Mouse (Mus musculus) left cerebral cortex, postnatal 25 days (tissue): ENCODE results near the gene Lpcat2. TPM values are rescaled to one million over a fixed set of nuclear protein-coding genes. Genes with fewer than 3 reads are reported as not detected.

Experiments
- DNase-seq, 2 experiments: peaks; one replicate each; pipeline ENCODE4 v3.0.0; 2022; ENCODE audit warnings: low spot score in 2 of 2, mixed read lengths in 1 of 2
- intact Hi-C: fragments of 180-260 bp; cut with DNase I; formaldehyde crosslinking; loops from one replicate; pipeline ENCODE4 v1.15.1; 2025
- total RNA-seq, 2 experiments: library from RNA; stranded (reverse); gene quantifications; 2 replicates each; pipeline ENCODE4 v1.2.3; 2021

The Lpcat2 gene
- total RNA-seq = 1 to 10 TPM; 7.8 to 9.0 TPM

GRCm38 (mm10) chr8:92855171-92855894, at the start of gene Lpcat2:
Lpcat2 (plus strand) TSS chr8:92855339.
- DNase-seq = peak; percentile 75 to 84
- intact Hi-C loops = no loop called here

DNA sequence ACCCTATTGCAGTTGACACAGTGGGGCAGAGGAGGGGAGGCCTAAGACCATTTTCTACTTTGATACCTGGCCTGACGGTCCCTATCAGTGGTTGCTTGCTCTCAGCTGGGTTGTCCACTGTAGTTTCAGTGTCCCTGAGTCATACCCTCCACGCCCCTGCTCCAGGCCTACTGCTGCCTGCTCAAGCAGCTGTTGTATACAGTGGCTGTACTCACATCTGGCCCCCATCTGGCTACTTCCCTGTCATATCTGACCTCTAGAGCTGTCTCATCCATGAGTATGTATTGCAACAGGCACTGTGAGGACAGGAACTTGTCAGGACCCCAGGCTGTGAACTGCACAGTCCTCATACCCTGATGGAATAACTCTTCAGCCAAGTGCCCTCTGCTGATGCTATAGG, 42.4 kb upstream of the Lpcat2 start:
- no peak for DNase-seq
- intact Hi-C loops = loop anchor here (10.0 kb wide), 1 partner anchor 602 kb away; no protein-coding TSS in a partner anchor

GRCm38 (mm10) chr8:92815661-92816060, 39.5 kb upstream of the Lpcat2 start:
- intact Hi-C loops = loop anchor here (10.0 kb wide), 1 partner anchor 599 kb away; no protein-coding TSS in a partner anchor
- DNase-seq = no peak

- intact Hi-C loops = loop anchor here (1.0 to 10.0 kb wide), 3 partner anchors 65 to 597 kb away; no protein-coding TSS in a partner anchor
- DNase-seq = peak; percentile 93 to 94
These were observed 37.0 kb upstream of the Lpcat2 start for GRCm38 (mm10) chr8:92817928-92818818.

GRCm38 (mm10) chr8:92821151-92821550, 34.0 kb upstream of the Lpcat2 start:
- DNase-seq = no peak
- intact Hi-C loops = no loop called here

DNA sequence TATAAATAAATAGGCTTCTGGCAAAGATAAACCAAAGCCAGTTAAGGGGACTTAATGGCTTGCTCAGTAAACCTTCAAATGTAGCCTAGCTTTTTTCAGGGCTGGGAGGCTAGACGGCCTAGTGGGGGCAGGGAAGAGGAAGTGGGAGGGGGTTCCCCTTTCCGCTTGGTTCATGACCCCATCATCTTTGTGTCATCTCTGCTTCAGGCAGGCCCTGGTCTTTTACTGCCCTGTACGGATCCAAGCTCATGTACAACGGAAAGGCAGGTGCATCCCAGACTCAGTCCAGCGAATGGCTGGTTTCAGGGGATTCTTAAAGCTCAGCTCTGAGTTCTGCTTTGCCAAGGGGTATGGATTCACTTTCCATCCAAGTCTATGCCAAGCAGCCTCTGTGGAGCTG, 32.8 kb upstream of the Lpcat2 start:
- DNase-seq = no peak
- intact Hi-C loops = no loop called here

DNA sequence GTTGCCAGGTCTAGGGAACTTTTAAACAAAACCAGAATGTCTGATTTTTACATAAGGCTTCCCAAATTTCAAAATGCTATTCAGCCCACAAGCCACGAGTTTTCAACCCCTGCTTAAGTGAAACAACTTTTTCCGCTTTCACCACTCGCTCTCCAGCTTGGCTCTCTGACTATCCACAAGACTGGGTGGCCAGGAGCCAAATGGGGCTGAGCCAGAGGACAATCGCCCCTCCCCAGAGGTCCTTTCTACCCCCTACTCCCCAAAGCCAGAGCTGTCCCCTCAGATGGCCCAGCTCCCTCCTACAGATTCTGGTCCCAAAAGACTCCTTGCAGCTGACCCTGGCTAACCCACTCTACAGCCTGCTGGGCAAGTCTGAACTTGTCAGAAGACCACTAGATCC, 29.1 kb upstream of the Lpcat2 start:
- intact Hi-C loops = no loop called here
- no peak for DNase-seq

DNA sequence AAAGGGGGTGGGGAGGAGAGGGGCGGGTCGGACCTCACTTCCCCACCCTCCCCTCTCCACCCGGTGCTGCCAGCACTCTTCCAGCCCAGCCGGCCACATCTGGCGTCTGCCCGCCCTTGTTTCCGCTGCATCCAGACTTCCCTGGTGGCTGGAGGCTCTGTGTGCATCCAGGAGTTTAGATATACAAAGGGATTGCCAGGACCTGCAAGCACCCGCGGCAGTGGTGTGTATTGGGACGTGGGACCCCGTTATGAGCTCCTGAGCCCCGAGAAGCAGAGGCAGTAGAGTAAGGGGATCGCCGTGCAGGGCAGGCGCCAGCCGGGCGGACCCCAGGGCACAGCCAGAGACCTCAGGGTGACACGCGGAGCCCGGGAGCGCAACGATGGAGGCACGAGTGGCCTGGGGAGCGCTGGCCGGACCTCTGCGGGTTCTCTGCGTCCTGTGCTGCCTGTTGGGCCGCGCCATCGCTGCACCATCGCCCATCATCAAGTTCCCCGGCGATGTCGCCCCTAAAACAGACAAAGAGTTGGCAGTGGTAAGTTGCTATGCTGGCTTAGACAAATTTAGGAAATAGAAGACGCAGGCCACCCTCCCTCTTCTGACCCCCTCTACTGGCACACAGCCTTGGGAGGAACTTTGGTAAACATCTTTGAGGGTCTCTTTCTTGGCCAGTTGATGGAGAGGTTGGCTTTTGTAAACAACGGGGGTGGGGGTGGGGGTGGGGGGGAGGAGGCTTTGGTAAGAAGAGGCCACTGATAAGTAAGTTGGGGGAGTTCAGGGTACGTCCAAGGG, 27.7 kb upstream of the Lpcat2 start, which contains the start of gene Mmp2:
Gene Mmp2, plus strand, starts transcription at position 49 of the 792 bp plus-strand sequence.
- DNase-seq = no peak
- intact Hi-C loops = no loop called here

DNA sequence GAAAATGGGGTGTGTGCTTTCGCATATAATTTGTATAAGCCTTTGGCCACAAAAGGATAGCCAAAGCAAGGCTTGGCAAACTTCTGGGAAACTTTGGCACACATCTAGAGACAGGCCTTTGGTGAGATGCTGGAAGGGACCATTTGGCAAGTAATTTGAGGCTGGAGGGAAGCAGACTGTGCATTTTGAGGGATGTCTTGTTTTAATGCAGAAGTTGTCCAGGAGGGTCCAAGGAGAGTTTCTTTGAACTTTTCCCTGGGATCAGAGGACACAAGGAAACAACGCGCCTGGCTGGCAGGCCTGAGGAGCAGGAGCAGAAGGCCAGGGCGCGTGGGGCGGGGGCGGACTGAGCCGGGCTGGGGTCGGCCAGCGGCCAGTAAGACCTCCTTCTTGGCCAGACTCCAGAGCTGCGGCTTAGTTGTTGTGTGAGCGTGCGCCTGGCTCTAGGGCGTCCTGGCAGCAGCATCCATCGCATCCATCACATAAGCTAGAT, 26.8 kb upstream of the Lpcat2 start:
- intact Hi-C loops = no loop called here

GRCm38 (mm10) chr8:92834065-92834731, 20.9 kb upstream of the Lpcat2 start:
- intact Hi-C loops = no loop called here
- no peak for DNase-seq

More for the DNA sequence above, 26.8 kb upstream of the Lpcat2 start:
- DNase-seq = peak in 1 of 2 experiments; percentile 38

DNA sequence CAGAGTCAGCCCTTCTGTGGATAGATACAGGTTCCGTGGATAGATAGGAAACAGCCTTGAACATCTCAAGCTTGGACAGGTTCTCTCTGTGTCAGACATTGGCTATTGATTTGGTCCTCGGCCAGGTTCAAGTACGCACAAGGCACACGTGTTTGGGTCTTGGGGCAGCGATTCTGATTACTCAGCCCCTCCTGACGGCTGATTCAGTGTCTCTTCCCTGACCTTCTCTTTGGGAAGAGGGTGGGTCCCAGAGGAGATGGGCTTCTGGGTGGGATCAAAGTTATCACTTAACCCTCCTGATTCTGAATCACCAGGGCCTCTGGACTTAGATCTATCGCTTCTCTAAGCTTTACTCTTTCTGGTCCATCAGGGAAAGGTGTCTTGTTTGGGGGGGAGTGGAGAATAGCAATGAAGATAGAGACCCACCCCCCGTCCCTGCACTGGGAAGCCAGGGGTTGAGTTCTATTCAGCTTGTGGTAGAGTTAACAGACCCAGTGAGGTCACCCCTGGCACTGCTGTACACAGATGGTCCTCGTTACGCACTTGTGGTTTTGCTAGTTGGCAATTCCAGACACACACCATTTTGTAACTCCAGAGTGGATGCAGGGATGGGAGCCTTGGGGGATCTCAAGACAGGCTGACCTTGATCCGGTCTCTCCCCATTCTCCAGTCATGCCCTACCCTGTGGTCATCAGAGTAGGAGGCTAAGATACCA, 20.2 kb upstream of the Lpcat2 start:
- intact Hi-C loops = no loop called here
- DNase-seq = no peak

DNA sequence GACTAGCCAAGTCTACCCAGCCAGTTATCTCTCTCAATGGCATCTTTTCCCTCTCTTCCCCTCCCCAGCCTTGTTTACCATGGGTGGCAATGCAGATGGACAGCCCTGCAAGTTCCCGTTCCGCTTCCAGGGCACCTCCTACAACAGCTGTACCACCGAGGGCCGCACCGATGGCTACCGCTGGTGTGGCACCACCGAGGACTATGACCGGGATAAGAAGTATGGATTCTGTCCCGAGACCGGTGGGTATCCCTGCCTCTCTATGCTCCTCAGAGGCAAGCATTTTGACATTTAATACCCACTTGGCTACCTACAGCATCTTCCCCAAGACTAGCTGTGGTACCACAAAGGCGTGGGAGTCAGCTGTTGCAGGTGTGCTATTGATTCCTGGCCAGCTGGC, 19.2 kb upstream of the Lpcat2 start:
- intact Hi-C loops = no loop called here
- DNase-seq = no peak

GRCm38 (mm10) chr8:92838616-92839015, 16.5 kb upstream of the Lpcat2 start:
- no peak for DNase-seq

DNA sequence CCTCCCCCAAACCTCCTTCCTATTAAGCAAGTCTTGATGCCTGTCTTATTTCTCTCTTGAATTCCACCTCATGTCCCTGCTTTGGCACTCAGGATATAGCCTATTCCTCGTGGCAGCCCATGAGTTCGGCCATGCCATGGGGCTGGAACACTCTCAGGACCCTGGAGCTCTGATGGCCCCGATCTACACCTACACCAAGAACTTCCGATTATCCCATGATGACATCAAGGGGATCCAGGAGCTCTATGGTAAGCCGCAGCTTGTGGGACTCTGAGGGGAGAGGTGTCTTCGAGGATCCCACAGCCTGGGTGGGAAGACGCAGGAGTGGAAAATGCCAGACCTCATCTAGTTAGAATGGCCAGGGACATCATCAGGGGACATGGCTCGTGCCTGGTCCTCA, 16.0 kb upstream of the Lpcat2 start:
- intact Hi-C loops = no loop called here
- no peak for DNase-seq

More at GRCm38 (mm10) chr8:92838616-92839015, 16.5 kb upstream of the Lpcat2 start:
- intact Hi-C loops = no loop called here

DNA sequence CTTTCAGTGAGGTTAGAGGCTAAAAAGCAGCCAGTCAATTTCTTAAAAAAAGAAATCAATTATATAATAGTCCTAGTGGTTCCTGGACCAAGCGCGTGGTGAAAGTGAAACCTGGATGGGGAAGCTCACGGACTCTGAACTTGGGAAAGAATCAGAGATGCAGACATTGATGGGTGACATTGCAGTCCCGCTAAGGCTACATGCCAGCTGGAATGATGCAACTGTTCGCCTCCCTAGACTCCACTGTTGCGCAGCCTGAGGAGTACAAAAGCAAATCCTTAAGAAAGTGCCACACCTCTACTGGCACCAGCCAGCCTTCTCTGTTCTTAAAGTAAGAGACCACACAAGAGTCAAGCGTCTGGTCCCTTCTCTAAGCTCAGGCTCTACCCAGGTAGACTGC, 15.3 kb upstream of the Lpcat2 start:
- intact Hi-C loops = no loop called here
- DNase-seq = no peak

GRCm38 (mm10) chr8:92846684-92847083, 8.5 kb upstream of the Lpcat2 start:
- peak in 1 of 2 experiments; percentile 46 for DNase-seq
- intact Hi-C loops = no loop called here

DNA sequence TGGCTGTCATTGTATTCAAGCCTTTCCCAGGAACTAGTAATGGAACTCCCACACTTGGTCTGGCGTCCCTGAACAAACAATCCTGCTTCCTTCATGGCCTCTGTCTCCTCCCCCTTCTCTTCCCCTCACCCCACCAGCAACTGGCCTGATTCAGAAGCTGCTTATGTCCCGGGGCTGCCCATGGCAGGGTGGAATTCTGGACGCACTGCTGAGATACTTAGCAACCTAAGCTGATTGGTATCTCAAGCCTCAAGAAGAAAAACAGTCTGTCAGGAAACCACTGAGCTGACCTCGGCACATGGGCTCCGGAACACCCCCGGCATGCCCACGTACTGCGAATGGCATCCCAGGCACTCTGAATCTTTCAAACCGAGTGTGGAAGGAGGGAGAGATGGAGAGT, 7.8 kb upstream of the Lpcat2 start:
- DNase-seq = peak in 1 of 2 experiments; percentile 20
- intact Hi-C loops = no loop called here

GRCm38 (mm10) chr8:92849261-92849660, 5.9 kb upstream of the Lpcat2 start:
- no peak for DNase-seq
- intact Hi-C loops = no loop called here
